Mouse (Mus musculus) lung, postnatal 25 days (tissue): ENCODE results near the gene Kctd11.
"Not testable (repeated sequence)": the region's sequence is repeated elsewhere in the genome, so short reads cannot be mapped to it uniquely, and the experiment has no call there.

Source experiments
- DNase-seq: peaks from one replicate; pipeline ENCODE4 v3.0.0; 2022; ENCODE audit warnings: low spot score

The Kctd11 gene

DNA sequence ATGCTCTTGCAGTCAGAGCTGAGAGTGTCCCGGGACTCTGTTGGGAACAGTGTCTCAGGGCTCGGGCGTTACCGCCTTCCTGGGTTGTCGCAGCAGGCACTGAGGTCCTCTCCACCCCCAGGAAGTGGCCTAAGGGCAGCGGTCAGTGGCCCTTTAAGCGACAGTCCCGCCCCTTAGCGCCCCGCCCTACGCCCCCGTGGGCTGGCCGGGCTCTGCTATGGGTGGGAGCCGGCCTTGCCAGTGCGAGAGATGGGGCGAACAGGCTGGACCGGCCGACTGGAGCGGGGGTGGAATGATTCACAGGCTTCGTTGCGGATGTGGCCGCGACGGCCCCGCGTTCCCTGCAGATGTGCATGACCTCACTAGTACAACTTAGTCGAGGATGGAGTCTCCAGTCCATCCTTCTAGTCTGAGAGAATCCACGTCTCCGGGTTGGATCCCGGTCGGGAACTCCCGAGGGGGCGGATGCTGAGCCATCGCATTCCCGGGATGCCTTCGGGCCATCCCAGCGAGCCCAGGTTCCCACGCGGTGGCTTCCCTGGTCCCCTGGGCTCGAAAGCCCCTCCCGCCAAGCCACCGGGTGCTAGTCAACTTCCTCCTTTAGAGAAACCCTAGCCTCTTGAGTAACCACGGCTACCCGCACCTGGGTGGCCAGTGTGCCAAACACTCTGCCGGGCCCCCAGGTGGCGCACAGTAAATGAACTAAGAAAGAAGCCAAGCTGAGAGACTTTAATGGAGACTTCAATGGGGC is at the start of gene Kctd11:
Gene Kctd11, minus strand, starts transcription at position 554 of the 751 bp plus-strand sequence.
- DNase-seq: peak; percentile 96

DNA sequence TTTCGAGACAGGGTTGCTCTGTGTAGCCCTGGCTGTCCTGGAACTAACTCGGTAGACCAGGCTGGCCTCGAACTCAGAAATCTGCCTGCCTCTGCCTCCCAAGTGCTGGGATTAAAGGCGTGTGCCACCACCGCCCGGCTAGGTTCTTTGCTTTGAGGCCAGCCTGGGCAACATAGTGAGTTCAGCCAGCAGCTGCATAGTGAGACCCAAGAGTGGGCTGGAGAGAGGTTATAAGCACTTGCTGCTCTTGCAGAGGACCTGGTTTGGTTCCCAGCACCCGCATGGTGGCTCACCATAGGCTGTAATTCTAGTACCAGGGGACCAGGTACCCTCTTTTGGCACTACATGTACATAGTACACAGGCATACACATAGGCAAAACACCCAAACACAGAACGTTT is 49.0 kb upstream of the Kctd11 start:
- DNase-seq: not testable (repeated sequence)

GRCm38 (mm10) chr11:69929712-69930111 is 48.5 kb upstream of the Kctd11 start:
- no peak for DNase-seq

- no peak for DNase-seq
Observed at GRCm38 (mm10) chr11:69927501-69927900, 46.3 kb upstream of the Kctd11 start.

DNA sequence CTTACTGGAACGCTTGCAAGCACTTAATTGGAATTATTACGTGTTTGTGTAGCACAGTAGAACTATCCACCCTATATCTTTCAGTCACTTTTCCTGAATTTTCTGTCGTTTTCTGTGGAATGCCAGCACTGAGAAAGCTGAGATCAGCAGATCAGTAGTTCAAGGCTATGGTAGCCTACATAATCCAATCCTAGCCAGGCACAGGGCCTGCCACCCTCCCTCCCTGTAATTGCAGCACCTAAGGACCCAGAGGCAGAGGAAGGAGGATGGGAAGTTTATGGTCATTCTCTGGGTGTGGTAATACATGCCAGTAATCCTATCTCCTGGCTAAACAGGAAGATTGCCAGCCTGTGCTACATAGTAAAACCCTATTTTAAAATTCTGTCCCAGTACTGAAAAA is 41.6 kb upstream of the Kctd11 start:
- DNase-seq: no peak

- DNase-seq: no peak
Observed at GRCm38 (mm10) chr11:69922012-69922756, 41.0 kb upstream of the Kctd11 start.

DNA sequence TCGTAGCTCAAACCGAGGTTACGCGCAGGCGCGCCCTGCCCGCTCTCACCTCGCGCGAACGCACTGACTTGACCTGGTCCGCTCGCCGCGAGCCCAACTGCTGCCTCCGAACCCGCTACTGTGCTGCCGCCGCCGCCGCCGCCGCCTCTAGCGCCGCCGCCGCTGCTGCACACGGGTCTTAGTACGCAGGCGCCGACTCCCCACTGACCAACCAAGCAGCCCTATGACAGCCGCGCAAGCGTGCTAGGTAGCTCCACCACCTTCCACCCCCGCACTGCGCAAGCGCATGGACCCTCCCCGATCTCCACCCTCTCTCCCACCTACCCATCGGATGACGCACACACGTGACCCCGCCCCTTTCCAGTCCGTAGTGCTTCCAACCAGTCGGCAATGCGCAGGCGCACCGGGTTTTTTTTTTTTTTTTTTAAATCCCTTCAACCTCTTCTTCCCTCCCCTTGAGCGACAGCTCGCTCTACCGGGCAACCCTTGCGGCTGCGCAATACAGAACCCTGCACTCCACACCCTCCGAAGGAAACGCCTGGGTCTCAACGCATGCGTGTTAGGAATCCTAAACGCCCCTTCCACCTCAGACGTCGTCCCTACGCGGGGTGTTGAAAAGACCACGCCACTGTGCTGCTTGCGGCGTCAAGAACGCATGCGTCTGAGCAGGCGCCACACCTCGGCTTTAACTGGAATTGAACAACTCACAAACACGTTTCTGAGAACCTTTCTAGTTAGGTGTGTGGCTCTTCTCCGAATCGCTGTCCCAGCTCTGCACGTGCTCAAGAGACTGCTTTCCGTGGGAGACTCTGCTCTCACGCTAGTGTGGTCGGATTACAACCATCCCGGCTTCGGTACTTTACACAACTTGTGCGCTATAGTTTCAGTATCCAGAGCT is 40.2 kb upstream of the Kctd11 start, which contains the start of gene Eif5a:
Gene Eif5a, minus strand, starts transcription at position 845 of the 898 bp plus-strand sequence.
- DNase-seq: peak; percentile 100

DNA sequence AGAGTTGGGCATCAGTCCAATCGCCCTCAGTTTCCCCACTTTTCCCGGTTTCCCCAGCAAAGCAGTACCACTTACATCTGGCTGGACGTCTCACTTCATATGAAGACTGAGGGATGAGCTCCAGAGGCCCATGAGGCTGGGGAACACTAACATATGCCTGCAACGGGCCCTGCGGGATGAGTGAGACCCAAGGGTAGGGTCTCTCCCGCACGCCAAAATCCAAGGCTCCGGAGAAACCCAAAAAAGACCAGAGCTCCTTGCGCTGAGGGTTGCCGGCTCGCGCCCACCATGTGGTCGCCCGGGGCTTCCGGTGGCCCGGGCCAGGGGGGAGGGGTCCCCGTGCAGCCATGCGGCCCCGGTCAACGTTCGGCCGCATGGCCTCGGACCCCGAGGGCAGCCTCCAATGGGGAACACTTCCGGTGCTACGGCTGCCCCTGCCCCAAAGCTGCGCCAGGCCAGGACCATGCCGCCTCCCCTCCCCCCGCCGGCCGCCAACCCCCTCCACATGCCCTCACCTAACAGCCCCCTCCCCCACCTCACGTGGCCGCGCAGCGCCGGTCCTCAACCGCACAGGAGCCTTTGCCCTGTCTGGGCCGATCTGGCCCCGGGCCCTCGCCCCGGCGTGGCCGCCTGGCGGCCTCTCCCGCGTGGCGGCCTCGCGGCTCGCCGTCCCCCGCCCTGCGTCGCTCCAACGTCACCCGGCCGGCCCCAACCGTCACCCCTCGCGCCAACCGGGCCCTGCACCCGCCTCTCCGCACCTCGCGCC is 39.2 kb upstream of the Kctd11 start:
- DNase-seq: no peak

GRCm38 (mm10) chr11:69919661-69920265 is 38.6 kb upstream of the Kctd11 start:
- DNase-seq: peak; percentile 85

DNA sequence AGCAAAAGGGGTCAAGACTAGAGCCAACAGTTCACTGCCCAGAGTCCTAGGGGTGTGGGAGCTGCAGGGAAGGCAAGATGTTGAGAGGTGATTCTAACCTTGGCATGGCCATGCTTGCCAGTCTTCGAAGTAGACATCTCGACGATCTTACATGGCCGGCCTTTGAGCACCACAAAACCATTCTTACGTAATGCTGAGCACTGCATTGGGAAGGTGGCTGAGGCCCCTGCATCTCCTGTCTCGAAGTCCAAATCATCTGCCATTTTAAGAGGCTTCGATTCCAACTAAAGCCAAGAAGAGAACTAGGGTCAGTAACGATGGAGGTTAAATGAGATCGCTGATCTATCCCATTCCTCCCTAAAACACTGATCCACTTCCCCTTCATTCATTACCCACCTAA is 37.8 kb upstream of the Kctd11 start:
- no peak for DNase-seq

- no peak for DNase-seq
Observed at GRCm38 (mm10) chr11:69918118-69918517, 36.9 kb upstream of the Kctd11 start.

DNA sequence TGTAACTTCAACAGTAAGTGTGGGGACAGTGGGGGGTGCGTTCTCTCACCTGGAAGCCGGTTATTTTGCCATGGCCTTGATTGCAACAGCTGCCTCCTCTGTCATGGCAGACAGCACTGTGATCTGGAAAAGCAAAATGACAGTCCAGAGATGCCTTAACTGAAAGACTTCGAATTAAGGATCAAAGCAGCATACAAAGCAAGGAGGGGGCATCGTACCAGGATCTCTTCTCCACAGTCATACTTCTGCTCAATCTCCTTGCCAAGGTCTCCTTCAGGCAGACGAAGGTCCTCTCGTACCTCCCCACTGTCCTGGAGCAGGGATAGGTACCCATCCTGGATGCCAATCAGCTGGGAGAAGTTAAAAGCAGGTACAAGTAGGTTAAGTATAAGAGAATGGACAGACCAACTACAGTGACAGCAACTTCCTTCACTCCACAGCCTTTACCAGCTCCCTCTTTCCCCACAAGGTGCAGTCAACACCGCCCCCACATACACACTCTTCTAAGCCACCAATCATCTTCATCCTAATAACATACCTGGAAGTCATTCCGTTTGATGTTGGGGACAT is 36.3 kb upstream of the Kctd11 start:
- DNase-seq: no peak

DNA sequence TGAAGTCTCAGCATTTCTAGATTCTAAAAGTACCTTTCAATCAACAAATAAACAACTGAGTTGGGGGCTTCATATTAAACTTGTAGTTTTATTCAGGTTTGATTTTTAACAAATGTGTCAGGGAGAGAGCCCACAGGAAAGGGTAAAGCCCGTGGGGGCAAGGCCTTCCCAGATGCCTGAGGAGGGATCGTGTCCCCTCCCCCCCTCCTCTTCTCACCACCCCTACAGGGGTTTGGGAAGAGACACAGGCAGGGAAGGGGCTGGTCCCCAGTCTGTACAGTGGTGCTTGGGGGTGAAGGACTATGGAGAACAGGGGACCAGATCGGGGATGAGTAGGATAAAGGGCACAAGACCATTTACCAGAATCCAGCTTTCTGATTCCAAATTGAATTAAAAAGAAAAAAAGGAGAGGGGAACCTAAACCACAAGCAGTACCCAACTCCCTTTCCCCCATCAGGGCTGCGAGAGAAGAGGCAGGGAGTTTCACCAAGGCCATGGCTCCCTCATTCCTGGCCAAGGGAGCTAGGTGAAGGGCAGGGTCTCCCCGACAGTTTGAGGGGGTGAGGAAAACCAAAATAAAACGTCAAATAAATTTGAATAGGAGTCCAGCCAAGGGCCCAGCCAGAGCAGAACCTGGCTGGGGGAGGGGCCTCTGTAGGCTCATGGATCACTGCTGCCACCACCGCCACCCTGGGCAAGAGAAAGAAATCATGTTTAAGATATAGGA is 35.6 kb upstream of the Kctd11 start:
- DNase-seq: not testable (repeated sequence)

DNA sequence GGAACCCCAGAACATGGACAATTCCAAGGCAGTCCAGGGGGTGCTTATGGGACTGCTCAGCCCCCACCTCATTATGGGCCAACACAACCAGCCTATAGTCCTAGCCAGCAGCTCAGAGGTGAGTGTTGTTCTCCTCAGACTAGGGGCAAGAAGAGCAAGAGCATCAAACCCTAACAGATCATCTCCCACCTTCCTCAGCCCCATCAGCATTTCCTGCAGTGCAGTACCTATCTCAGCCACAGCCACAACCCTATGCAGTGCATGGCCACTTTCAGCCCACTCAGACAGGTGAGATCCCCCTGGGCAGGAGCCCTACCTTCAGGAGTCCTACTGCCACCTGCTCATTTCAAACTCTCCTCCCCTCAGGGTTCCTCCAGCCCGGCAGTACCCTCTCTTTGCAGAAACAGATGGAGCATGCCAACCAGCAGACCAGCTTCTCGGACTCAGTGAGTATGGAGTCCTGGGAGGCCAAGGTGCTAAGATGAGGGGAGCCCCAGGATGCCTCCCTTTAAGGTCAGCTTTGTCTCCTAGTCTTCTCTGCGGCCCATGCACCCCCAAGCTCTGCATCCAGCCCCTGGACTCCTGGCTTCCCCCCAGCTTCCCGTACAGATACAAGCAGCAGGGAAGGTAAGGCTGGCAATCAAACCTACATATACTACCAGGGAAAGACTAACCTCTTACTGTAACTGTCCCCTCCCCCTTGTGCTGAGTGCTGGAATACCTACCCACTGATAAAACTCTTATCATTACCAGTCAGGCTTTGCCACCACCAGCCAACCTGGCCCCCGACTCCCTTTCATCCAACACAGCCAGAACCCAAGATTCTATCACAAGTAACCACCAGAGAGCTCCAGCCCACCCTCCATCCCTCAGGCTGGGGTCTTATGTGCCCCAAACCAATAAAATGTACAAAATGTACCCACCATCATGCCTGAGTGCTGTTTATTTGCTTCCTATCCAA is 34.7 kb upstream of the Kctd11 start:
- no peak for DNase-seq

GRCm38 (mm10) chr11:69914917-69915430 is 33.8 kb upstream of the Kctd11 start:
- DNase-seq: no peak

DNA sequence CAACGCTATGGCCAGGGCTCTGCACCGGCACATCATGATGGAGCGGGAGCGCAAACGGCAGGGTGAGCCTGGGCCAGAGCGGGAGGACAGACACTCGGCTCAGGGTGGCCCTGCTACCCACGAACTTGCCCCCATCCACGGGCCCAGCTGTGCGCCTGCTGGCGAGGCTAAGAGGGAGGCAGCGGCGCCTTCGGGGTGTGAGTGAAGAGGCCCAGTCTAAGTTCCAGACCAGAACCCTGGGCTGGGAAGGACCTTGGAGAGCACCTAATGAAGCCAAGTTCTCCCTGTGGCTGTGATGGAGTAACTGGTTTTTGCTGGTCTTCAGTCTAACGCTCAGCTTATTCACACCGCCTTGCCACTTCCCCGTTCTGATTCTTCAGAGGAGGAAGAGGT is 33.2 kb upstream of the Kctd11 start:
- DNase-seq: no peak

GRCm38 (mm10) chr11:69913554-69914371 is 32.6 kb upstream of the Kctd11 start, which contains the start of gene Gps2:
Gps2 (plus strand) TSS chr11:69913888.
- DNase-seq: peak; percentile 94
